Mouse (Mus musculus) erythroblast, embryonic 14.5 days (primary cell): ENCODE results near the gene Jagn1. TPM values are rescaled to one million over a fixed set of nuclear protein-coding genes. Genes with fewer than 3 reads are reported as not detected.
A peak's percentile ranks its signal among the peaks of the same experiment; 100 is the strongest.

Experiments used
- H3K27me3 ChIP-seq: 2 replicates; pipeline ENCODE4 v1.6.1; 2012; ENCODE audit warnings: inconsistent platforms; ENCODE audit not compliant: control insufficient read depth
- H3K36me3 ChIP-seq: 2 replicates; pipeline ENCODE4 v1.6.1; 2012; ENCODE audit warnings: mild to moderate bottlenecking, inconsistent platforms; ENCODE audit not compliant: control insufficient read depth
- H3K4me1 ChIP-seq: 2 replicates; pipeline ENCODE4 v1.6.1; 2012; ENCODE audit warnings: inconsistent platforms; ENCODE audit not compliant: control insufficient read depth
- H3K4me3 ChIP-seq: replicated peaks from 2 replicates; pipeline ENCODE3; 2012; ENCODE audit warnings: moderate library complexity, mild to moderate bottlenecking, inconsistent platforms
- H3K9me3 ChIP-seq: 2 replicates; pipeline ENCODE4 v1.6.1; 2012; ENCODE audit warnings: low read length, inconsistent platforms, mixed read lengths; ENCODE audit not compliant: control insufficient read depth
- GATA1 ChIP-seq: IDR thresholded peaks from 2 replicates; pipeline ENCODE4 v1.6.1; 2012; ENCODE audit warnings: low read length, inconsistent platforms, mixed read lengths
- TAL1 ChIP-seq: IDR thresholded peaks from 3 replicates; pipeline ENCODE4 v1.6.1; 2012; ENCODE audit warnings: low read length, inconsistent platforms, mixed read lengths
- polyA plus RNA-seq: library from polyadenylated mRNA; stranded (reverse); fragments of >175 nt; gene quantifications from 2 replicates; pipeline ENCODE4 v1.2.3, GENCODE M21; 2012

Jagn1 gene
- polyA plus RNA-seq, 1 experiment: 0.38 TPM

DNA sequence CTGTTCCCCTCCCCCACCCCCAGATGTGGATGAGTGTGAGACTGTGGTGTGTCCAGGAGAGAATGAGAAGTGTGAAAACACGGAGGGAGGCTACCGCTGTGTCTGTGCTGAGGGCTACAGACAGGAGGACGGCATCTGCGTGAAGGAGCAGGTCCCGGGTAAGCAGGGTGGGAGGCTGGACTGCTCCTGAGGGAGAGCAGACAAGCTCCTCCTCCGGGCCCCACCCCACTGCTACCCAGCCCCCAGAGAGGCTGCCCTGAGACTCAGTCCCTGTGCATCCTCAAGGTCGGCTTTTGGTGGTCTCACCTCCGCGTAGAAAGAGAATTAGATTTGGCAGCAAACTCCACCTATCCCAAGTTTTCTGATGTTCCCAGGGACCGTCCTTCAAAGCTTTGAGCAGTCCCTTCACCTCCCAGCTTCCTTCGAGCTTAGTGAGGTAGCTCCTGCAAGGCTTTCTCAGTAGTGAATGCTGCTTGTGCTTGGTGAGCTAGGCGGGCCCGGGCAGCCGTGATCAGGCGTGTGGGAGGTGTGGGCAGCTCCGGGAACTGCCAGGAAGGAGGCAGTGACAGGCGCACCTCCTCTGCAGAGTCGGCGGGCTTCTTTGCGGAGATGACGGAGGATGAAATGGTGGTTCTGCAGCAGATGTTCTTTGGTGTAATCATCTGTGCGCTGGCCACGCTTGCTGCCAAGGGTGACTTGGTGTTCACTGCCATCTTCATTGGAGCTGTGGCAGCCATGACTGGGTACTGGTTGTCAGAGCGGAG lies 49.9 kb downstream of the Jagn1 start:
- no peak for TF ChIP-seq GATA1
- no peak for TF ChIP-seq TAL1
- Histone ChIP-seq H3K4me1 (peaks cover 24% of the 10 kb centered on the region), H3K4me3 (no peak overlapping the region), H3K9me3 (no peaks in the 10 kb centered on the region; the same call in 1 of the 2 replicates), H3K36me3 (peaks cover 19% of the 10 kb centered on the region), H3K27me3 (peaks cover 33% of the 10 kb centered on the region)

DNA sequence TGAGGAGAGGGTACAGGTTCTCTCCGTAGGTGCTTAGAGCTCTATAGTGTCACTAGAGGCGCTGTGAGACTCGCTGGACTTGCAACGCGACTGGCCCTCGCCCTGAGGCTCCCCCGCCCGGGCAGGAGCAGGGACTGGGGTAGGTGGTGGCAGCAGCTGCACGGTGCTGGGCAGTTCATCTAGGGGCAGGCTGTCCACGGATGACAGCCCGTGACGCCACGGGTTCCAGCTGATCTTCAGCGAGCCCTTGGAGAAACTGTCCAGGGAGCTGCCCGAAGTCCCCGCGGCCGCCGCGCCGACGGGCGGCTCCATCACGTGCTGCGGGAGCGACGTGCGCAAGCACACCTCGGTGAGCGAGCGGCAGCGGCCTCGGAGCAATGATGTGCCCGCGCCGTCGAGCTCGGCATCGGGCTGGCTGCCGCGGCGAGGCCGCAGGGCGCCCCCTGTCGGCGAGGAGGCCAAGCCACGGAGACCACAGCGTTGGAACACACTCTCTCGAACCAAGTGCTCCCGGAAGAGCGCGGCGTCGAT lies 52.0 kb downstream of the Jagn1 start:
- H3K36me3 ChIP-seq: peaks cover 12% of the 10 kb centered on the region
- H3K4me1 ChIP-seq: peaks cover 16% of the 10 kb centered on the region
- peaks cover 45% of the 10 kb centered on the region for H3K27me3 ChIP-seq
- H3K4me3 ChIP-seq: peak overlapping the region; percentile 62
- no peaks in the 10 kb centered on the region; the same call in 1 of the 2 replicates for H3K9me3 ChIP-seq
- no peak for TF ChIP-seq GATA1
- TF ChIP-seq TAL1: no peak

DNA sequence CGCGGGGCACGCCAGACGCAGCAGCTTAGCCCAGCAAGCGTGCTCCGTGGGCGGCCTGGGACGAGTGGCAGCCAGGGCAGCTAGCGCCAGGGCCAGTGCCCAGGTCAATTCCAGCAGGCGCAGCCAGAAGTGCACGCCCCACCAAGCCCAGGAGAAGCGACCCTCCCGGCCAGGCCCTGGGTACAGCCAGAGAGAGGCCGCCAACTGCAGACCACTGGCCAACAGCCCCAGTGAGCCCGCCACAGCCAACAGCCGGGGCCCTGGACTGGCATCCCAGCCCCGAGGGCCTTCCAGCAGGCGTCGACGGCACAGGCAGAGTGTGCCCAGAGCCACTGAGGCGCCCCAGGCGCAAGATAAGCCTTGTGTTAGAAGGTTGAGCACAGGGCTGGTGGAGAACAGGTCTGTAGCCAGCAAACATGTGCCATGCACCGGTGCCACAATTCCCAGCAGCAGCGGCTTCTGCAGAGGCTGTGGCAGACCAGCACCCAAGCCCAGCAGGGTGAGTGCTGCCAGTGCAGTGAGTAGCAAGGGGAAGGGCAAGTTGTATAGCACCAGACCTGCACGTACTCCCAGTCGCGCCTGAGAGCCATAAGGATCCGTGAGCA lies 52.8 kb downstream of the Jagn1 start:
- H3K27me3 ChIP-seq: peaks cover 53% of the 10 kb centered on the region
- peak overlapping the region; percentile 62 for H3K4me3 ChIP-seq
- TF ChIP-seq TAL1: no peak
- no peaks in the 10 kb centered on the region; the same call in 1 of the 2 replicates for H3K9me3 ChIP-seq
- H3K36me3 ChIP-seq: peaks cover 7% of the 10 kb centered on the region; the same call in 1 of the 2 replicates
- H3K4me1 ChIP-seq: peaks cover 16% of the 10 kb centered on the region

Other genes starting within 250 kb of the Jagn1 start
- 0.01 TPM in 1 of 2 replicates, not detected in the other for gene Lhfpl4, start 247.2 kb upstream of the Jagn1 start, polyA plus RNA-seq
- 11.4 and 14.2 TPM in 2 replicates for gene Mtmr14, start 204.7 kb upstream of the Jagn1 start, polyA plus RNA-seq
- gene Cpne9, start 160.3 kb upstream of the Jagn1 start, polyA plus RNA-seq: 0.02 and 0.03 TPM in 2 replicates
- gene Brpf1, start 135.4 kb upstream of the Jagn1 start, polyA plus RNA-seq: 6.0 and 6.8 TPM in 2 replicates
- gene Ogg1, start 115.6 kb upstream of the Jagn1 start, polyA plus RNA-seq: 0.56 and 0.83 TPM in 2 replicates
- 0.19 and 0.31 TPM in 2 replicates for gene Camk1, start 98.6 kb upstream of the Jagn1 start, polyA plus RNA-seq
- 13.9 and 15.1 TPM in 2 replicates for gene Tada3, start 64.7 kb upstream of the Jagn1 start, polyA plus RNA-seq
- gene Arpc4, start 64.5 kb upstream of the Jagn1 start, polyA plus RNA-seq: 14.9 and 23.3 TPM in 2 replicates
- gene Ttll3, start 53.3 kb upstream of the Jagn1 start, polyA plus RNA-seq: 0.16 and 0.34 TPM in 2 replicates
- gene Rpusd3, start 23.2 kb upstream of the Jagn1 start, polyA plus RNA-seq: 9.0 and 14.6 TPM in 2 replicates
- gene Cidec, start 6.8 kb upstream of the Jagn1 start, polyA plus RNA-seq: not detected in 2 replicates
- not detected in 2 replicates for gene Il17re, start 15.9 kb downstream of the Jagn1 start, polyA plus RNA-seq
- not detected in 2 replicates for gene Il17rc, start 28.9 kb downstream of the Jagn1 start, polyA plus RNA-seq
- 0.38 and 0.61 TPM in 2 replicates for gene Creld1, start 40.7 kb downstream of the Jagn1 start, polyA plus RNA-seq
- gene Prrt3, start 59.4 kb downstream of the Jagn1 start, polyA plus RNA-seq: 0.02 TPM in 1 of 2 replicates, not detected in the other
- gene Emc3, start 89.1 kb downstream of the Jagn1 start, polyA plus RNA-seq: 2.4 and 2.6 TPM in 2 replicates
- 0.13 and 0.15 TPM in 2 replicates for gene Fancd2, start 89.1 kb downstream of the Jagn1 start, polyA plus RNA-seq
- not detected in 2 replicates for gene Fancd2os, start 158.1 kb downstream of the Jagn1 start, polyA plus RNA-seq
- 2.1 and 2.6 TPM in 2 replicates for gene Brk1, start 162.2 kb downstream of the Jagn1 start, polyA plus RNA-seq
- gene Vhl, start 181.4 kb downstream of the Jagn1 start, polyA plus RNA-seq: 0.15 and 0.21 TPM in 2 replicates
- 13.6 and 15.2 TPM in 2 replicates for gene Irak2, start 195.9 kb downstream of the Jagn1 start, polyA plus RNA-seq